Mouse (Mus musculus): ENCODE measurements around the gene 2810006K23Rik.

- TF ChIP-seq POLR2A (IDR thresholded peaks at IDR 0.05; ENCODE audit: low read depth, low read length): no peak
- no peak for TF ChIP-seq CTCF (IDR thresholded peaks at IDR 0.05; ENCODE audit: extremely low read depth, insufficient read length, insufficient replicate concordance, low read depth, low read length)
These were observed 9.2 kb downstream of the 2810006K23Rik start for GRCm38 (mm10) chr5:124337103-124337502.
